Mouse (Mus musculus) lung, postnatal 0 days (tissue): ENCODE results near the gene Selenoi.
A peak's percentile ranks its signal among the peaks of the same experiment; 100 is the strongest.

Source experiments
- CTCF ChIP-seq: IDR thresholded peaks from 2 replicates; pipeline ENCODE4 v1.5.1; 2016; ENCODE audit warnings: antibody characterized with exemption, mild to moderate bottlenecking
- EP300 ChIP-seq: IDR thresholded peaks from 2 replicates; pipeline ENCODE4 v1.6.1; 2016; ENCODE audit warnings: antibody characterized with exemption, mild to moderate bottlenecking, control low read depth

GRCm38 (mm10) chr5:30271599-30272281, 39.4 kb downstream of the Selenoi start:
- peak; percentile 8; the same call in 1 of the 2 replicates for TF ChIP-seq CTCF
- TF ChIP-seq EP300 = no peak
